Mouse (Mus musculus): ENCODE measurements around the gene Map3k14.

DNA sequence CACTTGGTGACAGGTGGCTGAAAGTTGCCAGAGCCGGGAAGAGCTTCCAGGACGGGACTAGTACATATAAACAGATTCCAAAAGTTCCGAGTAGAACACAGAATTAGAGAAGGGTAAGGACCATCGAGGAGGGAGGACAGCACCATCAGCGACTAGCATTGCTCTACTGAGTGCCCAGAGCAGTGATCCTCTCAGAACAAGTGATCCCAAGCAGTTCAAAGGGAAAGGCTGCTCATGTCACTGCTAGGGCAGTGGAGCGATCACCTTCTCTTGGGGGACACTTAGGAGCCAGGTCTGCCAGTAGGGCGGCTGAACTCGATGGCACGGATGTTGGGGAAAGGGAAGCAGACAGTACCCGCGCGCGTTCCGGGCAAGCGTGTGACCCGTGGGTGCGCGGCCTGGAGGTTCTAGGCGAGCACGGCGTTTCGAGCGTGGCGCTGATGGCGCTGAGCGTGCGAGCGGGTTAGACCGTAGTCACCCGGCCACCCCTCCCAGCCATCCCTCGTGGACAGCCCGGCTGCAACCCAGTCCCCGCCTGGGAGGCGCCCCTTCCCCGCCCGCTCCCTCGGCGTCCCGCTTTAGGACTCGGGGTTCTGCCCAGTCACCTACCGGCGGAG is 435 bp downstream of the Map3k14 start:
- TF ChIP-seq GATA1 (IDR thresholded peaks at IDR 0.05; ENCODE audit: borderline replicate concordance, low read length) (no peak), FLI1 (IDR thresholded peaks at IDR 0.05; ENCODE audit: low read length) (no peak)

All from megakaryocyte, embryonic 14.5 days (primary cell).